Mouse (Mus musculus) hindbrain, postnatal 0 days (tissue): ENCODE data around the gene Mlkl. TPM values are rescaled to one million over a fixed set of nuclear protein-coding genes. Genes with fewer than 3 reads are reported as not detected.

Experiments used
- ATAC-seq: fragments of 200-750 bp; cut with Nextera tagmentation; 2 replicates; pipeline ENCODE4 v1.8.0; 2017; ENCODE audit warnings: mild to moderate bottlenecking, moderate TSS enrichment, moderate library complexity
- DNase-seq: peaks from one replicate; pipeline ENCODE4 v3.0.0-alpha.2; 2015; ENCODE audit warnings: low spot score
- H3K27ac ChIP-seq: fragments of 300-500 bp; sonication (generic); 2 replicates; pipeline ENCODE4 v1.5.1; 2014; ENCODE audit warnings: mild to moderate bottlenecking
- H3K27me3 ChIP-seq: fragments of 300-500 bp; sonication (generic); 2 replicates; pipeline ENCODE4 v1.6.1; 2014; ENCODE audit warnings: low read length, mixed read lengths; ENCODE audit not compliant: insufficient read depth
- H3K36me3 ChIP-seq: fragments of 300-500 bp; sonication (generic); 2 replicates; pipeline ENCODE4 v1.6.1; 2014; ENCODE audit warnings: low read length, mixed read lengths; ENCODE audit not compliant: insufficient read depth
- H3K4me1 ChIP-seq: fragments of 300-500 bp; sonication (generic); 2 replicates; pipeline ENCODE4 v1.6.1; 2014; ENCODE audit warnings: antibody characterized with exemption, low read length, mixed read lengths; ENCODE audit not compliant: insufficient read depth
- H3K4me2 ChIP-seq: fragments of 300-500 bp; sonication (generic); 2 replicates; pipeline ENCODE4 v1.6.1; 2014; ENCODE audit warnings: low read depth, mild to moderate bottlenecking, low read length, moderate library complexity, mixed read lengths
- H3K4me3 ChIP-seq: fragments of 300-500 bp; sonication (generic); 2 replicates; pipeline ENCODE4 v1.5.1; 2014; ENCODE audit warnings: low read length
- H3K9ac ChIP-seq: fragments of 300-500 bp; sonication (generic); replicated peaks from 2 replicates; pipeline ENCODE4 v1.6.1; 2014; ENCODE audit warnings: mild to moderate bottlenecking, low read length, moderate library complexity, mixed read lengths
- H3K9me3 ChIP-seq: fragments of 300-500 bp; sonication (generic); 2 replicates; pipeline ENCODE4 v1.6.1; 2016; ENCODE audit warnings: low read length, mixed read lengths
- CTCF ChIP-seq: IDR thresholded peaks from 2 replicates; pipeline ENCODE4 v1.5.1; 2016; ENCODE audit warnings: antibody characterized with exemption, control low read depth, low read depth
- WGBS: fragments of 180-500 bp; shearing (Covaris S2); extraction: QIAGEN DNeasy Blood & Tissue Kit; methylation state at CpG from one replicate; pipeline ENCODE4 v1.1.7; 2014; 5-methylcytosine and 5-hydroxymethylcytosine counted together
- polyA plus RNA-seq: library from polyadenylated mRNA; unstranded; fragments of >200 nt; fragmentation: Nextera tagmentation; extraction: Ambion mirVana; gene quantifications from 2 replicates; pipeline ENCODE4 v1.2.1, GENCODE M21; 2015
- total RNA-seq: library from RNA; depleted of rRNA; stranded (reverse); fragments of >200 nt; gene quantifications from 2 replicates; pipeline ENCODE4 v1.2.3, GENCODE M21; 2014

The Mlkl gene
- total and polyA plus RNA-seq, 2 experiments from 2014 or later = 0.60 to 0.63 TPM

- 70% methylated on average over 11 of the region's 11 CpGs for WGBS
These were observed 37.1 kb downstream of the Mlkl start for GRCm38 (mm10) chr8:111300597-111301546.

GRCm38 (mm10) chr8:111299821-111300568, 38.0 kb downstream of the Mlkl start, which contains the start of gene Rfwd3:
Rfwd3 (minus strand) TSS chr8:111300222.
- Histone ChIP-seq H3K4me1 (no peaks in the 10 kb centered on the region), H3K4me3 (peak within 1 kb of the TSS; percentile 98), H3K4me2 (peak within 1 kb of the TSS; percentile 75), H3K27me3 (no peaks in the 10 kb centered on the region), H3K27ac (peak within 1 kb of the TSS; percentile 76), H3K36me3 (no peaks in the 10 kb centered on the region), H3K9ac (peak within 1 kb of the TSS; percentile 84), H3K9me3 (no peaks in the 10 kb centered on the region)
- DNase-seq = peak; percentile 97
- under 1% methylated on average over 64 of the region's 67 CpGs for WGBS
- peak; percentile 26; the same call in 1 of the 2 replicates for TF ChIP-seq CTCF
- ATAC-seq = peak; percentile 100

More at GRCm38 (mm10) chr8:111300597-111301546, 37.1 kb downstream of the Mlkl start:
- H3K27me3 ChIP-seq = no peaks in the 10 kb centered on the region
- no peaks in the 10 kb centered on the region for H3K4me1 ChIP-seq
- no peak overlapping the region for H3K27ac ChIP-seq
- no peak for ATAC-seq
- no peak for DNase-seq
- no peaks in the 10 kb centered on the region for H3K36me3 ChIP-seq
- no peak overlapping the region for H3K4me3 ChIP-seq
- H3K4me2 ChIP-seq = peak overlapping the region; percentile 29; the same call in 1 of the 2 replicates
- no peak overlapping the region for H3K9ac ChIP-seq
- H3K9me3 ChIP-seq = no peaks in the 10 kb centered on the region
- TF ChIP-seq CTCF = peak; percentile 37; the same call in 1 of the 2 replicates

- DNase-seq (peak; percentile 34), ATAC-seq (no peak)
These were observed 38.6 kb downstream of the Mlkl start for GRCm38 (mm10) chr8:111299363-111299820.

GRCm38 (mm10) chr8:111298011-111298410, 40.0 kb downstream of the Mlkl start:
- peaks cover 9% of the 10 kb centered on the region; the same call in 1 of the 2 replicates for H3K36me3 ChIP-seq
- H3K4me3 ChIP-seq = no peak overlapping the region
- H3K4me1 ChIP-seq = no peaks in the 10 kb centered on the region
- WGBS = 78% methylated on average over 1 of the region's 1 CpGs
- H3K4me2 ChIP-seq = no peak overlapping the region
- H3K27ac ChIP-seq = 0 out of 2 replicates have a peak overlapping the region, but pooled peaks have one; percentile 16
- H3K9ac ChIP-seq = no peak overlapping the region
- no peaks in the 10 kb centered on the region for H3K27me3 ChIP-seq
- DNase-seq (peak; percentile 18), ATAC-seq (no peak)
- no peaks in the 10 kb centered on the region for H3K9me3 ChIP-seq
- no peak for TF ChIP-seq CTCF

More at GRCm38 (mm10) chr8:111299363-111299820, 38.6 kb downstream of the Mlkl start:
- peak overlapping the region; percentile 98 for H3K4me3 ChIP-seq
- no peak for TF ChIP-seq CTCF
- WGBS = under 1% methylated on average over 28 of the region's 28 CpGs
- no peaks in the 10 kb centered on the region for H3K27me3 ChIP-seq
- peak overlapping the region; percentile 75 for H3K4me2 ChIP-seq
- no peaks in the 10 kb centered on the region for H3K36me3 ChIP-seq
- H3K4me1 ChIP-seq = no peaks in the 10 kb centered on the region
- peak overlapping the region; percentile 84 for H3K9ac ChIP-seq
- no peaks in the 10 kb centered on the region for H3K9me3 ChIP-seq
- peak overlapping the region; percentile 76 for H3K27ac ChIP-seq

GRCm38 (mm10) chr8:111291733-111292132, 46.2 kb downstream of the Mlkl start:
- H3K36me3 ChIP-seq = peaks cover 30% of the 10 kb centered on the region
- ATAC-seq = no peak

GRCm38 (mm10) chr8:111290586-111290985, 47.4 kb downstream of the Mlkl start:
- DNase-seq (no peak), ATAC-seq (no peak)
- Histone ChIP-seq H3K36me3 (peaks cover 39% of the 10 kb centered on the region), H3K27ac (no peak overlapping the region), H3K9me3 (no peaks in the 10 kb centered on the region), H3K9ac (no peak overlapping the region), H3K4me2 (no peak overlapping the region), H3K4me3 (no peak overlapping the region), H3K27me3 (no peaks in the 10 kb centered on the region), H3K4me1 (no peaks in the 10 kb centered on the region)
- WGBS = 95% methylated on average over 7 of the region's 7 CpGs
- TF ChIP-seq CTCF = no peak

More at GRCm38 (mm10) chr8:111291733-111292132, 46.2 kb downstream of the Mlkl start:
- no peak for DNase-seq
- 91% methylated on average over 7 of the region's 7 CpGs for WGBS
- Histone ChIP-seq H3K27me3 (no peaks in the 10 kb centered on the region), H3K4me3 (no peak overlapping the region), H3K27ac (no peak overlapping the region), H3K4me1 (no peaks in the 10 kb centered on the region), H3K4me2 (no peak overlapping the region), H3K9me3 (no peaks in the 10 kb centered on the region), H3K9ac (no peak overlapping the region)
- no peak for TF ChIP-seq CTCF
